Mouse (Mus musculus) erythroblast, embryonic 14.5 days (primary cell): ENCODE results near the gene Olfr1129. TPM values are rescaled to one million over a fixed set of nuclear protein-coding genes. Genes with fewer than 3 reads are reported as not detected.
"Not testable (repeated sequence)": the region's sequence is repeated elsewhere in the genome, so short reads cannot be mapped to it uniquely, and the experiment has no call there.

ENCODE experiments used
- H3K27me3 ChIP-seq: 2 replicates; pipeline ENCODE4 v1.6.1; 2012; ENCODE audit warnings: inconsistent platforms; ENCODE audit not compliant: control insufficient read depth
- H3K36me3 ChIP-seq: 2 replicates; pipeline ENCODE4 v1.6.1; 2012; ENCODE audit warnings: mild to moderate bottlenecking, inconsistent platforms; ENCODE audit not compliant: control insufficient read depth
- H3K4me1 ChIP-seq: 2 replicates; pipeline ENCODE4 v1.6.1; 2012; ENCODE audit warnings: inconsistent platforms; ENCODE audit not compliant: control insufficient read depth
- H3K4me3 ChIP-seq: replicated peaks from 2 replicates; pipeline ENCODE3; 2012; ENCODE audit warnings: moderate library complexity, mild to moderate bottlenecking, inconsistent platforms
- H3K9me3 ChIP-seq: 2 replicates; pipeline ENCODE4 v1.6.1; 2012; ENCODE audit warnings: low read length, inconsistent platforms, mixed read lengths; ENCODE audit not compliant: control insufficient read depth
- GATA1 ChIP-seq: IDR thresholded peaks from 2 replicates; pipeline ENCODE4 v1.6.1; 2012; ENCODE audit warnings: low read length, inconsistent platforms, mixed read lengths
- TAL1 ChIP-seq: IDR thresholded peaks from 3 replicates; pipeline ENCODE4 v1.6.1; 2012; ENCODE audit warnings: low read length, inconsistent platforms, mixed read lengths
- polyA plus RNA-seq: library from polyadenylated mRNA; stranded (reverse); fragments of >175 nt; gene quantifications from 2 replicates; pipeline ENCODE4 v1.2.3, GENCODE M21; 2012

Gene Olfr1129
- polyA plus RNA-seq, result not detected in 2 replicates

DNA sequence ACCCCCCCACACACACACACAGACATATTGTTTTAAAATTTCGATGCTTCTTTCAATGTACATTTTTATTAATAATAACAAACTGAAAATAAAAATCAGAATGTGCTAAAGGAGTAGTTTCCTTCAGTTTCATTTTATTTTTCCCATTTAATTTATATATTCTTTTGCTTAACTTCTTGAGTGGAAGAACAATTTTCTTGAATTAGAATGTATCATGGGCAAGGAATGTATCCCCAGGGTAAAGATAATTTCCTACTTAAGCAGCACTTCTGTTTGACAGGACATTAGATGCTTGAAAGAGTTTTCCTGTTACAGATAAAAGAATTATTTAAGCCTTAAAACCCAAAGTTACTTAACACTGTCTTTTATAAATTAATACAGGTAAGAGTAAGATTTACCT lies at the start of gene Olfr1129:
Gene Olfr1129, plus strand, starts transcription at position 301 of the 400 bp plus-strand sequence.
- H3K4me3 ChIP-seq, H3K9me3 ChIP-seq, H3K36me3 ChIP-seq, H3K27me3 ChIP-seq, H3K4me1 ChIP-seq: not testable (repeated sequence)

DNA sequence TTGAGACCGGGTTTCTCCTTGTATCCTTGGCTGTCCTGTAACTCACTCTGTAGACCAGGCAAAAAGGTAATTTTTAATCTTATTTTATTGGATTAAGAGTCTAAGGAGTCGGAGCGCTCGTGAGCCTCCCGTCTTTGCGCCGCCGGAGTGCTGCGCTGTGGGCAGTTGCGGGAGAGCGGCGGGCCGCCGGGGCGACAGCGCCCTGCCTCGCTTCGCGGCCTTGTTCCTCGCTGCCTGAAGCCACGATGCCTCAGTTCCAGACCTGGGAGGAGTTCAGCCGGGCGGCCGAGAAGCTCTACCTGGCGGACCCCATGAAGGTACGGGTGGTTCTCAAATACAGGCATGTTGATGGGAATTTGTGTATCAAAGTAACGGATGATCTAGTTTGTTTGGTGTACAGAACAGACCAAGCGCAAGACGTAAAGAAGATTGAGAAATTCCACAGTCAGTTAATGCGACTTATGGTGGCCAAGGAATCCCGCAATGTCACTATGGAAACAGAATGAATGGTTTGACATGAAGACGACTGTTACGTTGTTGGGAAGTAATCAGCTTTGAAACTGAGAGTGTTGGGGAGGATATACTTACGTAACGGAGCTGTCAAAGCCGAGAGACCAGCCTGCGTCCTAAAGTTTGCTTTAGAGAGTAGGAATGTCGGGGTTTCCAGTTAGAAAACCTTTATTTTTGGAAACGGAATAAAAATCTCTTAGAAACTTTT lies 47.6 kb upstream of the Olfr1129 start:
- H3K27me3 ChIP-seq, H3K4me3 ChIP-seq: not testable (repeated sequence)

DNA sequence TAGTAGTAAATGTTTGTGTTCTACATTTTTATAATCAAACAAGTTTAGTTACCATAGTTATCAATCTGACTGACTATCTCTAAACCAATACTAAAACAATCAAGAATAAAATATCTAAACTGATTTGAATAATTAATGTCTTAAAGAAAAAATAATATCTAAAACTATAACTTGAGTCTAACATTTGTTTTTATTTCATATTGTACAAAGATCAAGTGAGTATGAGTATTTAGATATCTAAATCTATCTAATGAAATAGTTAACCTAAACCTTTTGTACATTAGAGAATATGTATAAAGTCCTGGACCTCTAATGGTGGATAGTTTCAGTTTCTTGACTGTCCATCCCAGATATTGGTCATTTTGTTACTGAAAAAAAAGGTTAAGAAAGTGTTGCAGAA lies 42.2 kb upstream of the Olfr1129 start, which contains the start of gene Olfr153:
Gene Olfr153, plus strand, starts transcription at position 301 of the 400 bp plus-strand sequence.
- H3K36me3 ChIP-seq, result no peaks in the 10 kb centered on the region
- no peak within 1 kb of the TSS for H3K4me3 ChIP-seq
- TF ChIP-seq GATA1, result no peak
- H3K9me3 ChIP-seq, result peaks cover 2% of the 10 kb centered on the region; the same call in 1 of the 2 replicates
- H3K4me1 ChIP-seq, result no peaks in the 10 kb centered on the region
- no peaks in the 10 kb centered on the region for H3K27me3 ChIP-seq

More for the DNA sequence above, 47.6 kb upstream of the Olfr1129 start:
- H3K36me3 ChIP-seq, H3K4me1 ChIP-seq, H3K9me3 ChIP-seq: not testable (repeated sequence)

DNA sequence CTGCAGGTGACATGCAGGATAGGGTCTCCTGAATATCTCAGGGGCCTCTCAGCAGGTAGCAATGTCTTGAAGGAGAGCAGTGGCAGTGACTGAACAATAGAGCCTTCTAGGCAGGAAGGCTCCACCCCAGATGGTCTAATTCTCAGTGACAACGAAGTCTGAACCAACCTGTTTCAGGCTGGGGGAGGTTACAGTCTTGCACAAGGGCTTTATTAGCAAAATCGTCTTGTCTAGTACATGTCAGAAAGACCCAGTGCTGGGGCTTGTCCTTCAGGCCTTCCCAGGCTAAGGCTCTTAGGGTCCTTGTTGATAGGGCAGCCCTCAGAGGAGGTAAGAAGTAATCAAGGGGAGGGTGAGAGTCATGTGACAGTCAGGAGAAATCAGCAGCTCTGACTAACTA lies 38.9 kb upstream of the Olfr1129 start:
- Histone ChIP-seq H3K4me3 (no peak overlapping the region), H3K9me3 (peaks cover 2% of the 10 kb centered on the region; the same call in 1 of the 2 replicates), H3K4me1 (no peaks in the 10 kb centered on the region), H3K36me3 (no peaks in the 10 kb centered on the region), H3K27me3 (no peaks in the 10 kb centered on the region)
- TF ChIP-seq TAL1, result no peak
- TF ChIP-seq GATA1, result no peak

DNA sequence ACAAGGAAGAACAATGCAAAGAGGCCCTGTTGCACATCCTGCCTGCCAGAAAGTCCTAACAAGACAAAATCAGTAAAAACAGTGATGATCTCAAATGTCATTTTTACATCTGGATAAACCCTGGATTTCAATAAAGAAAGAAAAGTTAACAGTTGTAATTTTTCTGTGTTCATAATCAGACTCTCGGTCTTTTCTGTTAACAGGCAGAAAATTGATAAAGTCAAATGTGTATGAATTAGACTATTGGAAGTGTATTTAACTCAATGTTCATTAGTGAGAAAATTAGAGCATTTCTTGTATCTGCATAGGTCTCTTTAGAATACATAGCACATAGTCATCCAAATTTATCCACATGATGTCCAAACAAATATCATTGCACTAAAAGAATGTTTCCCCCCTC lies 28.3 kb upstream of the Olfr1129 start, which contains the start of gene Olfr1128:
Gene Olfr1128, minus strand, starts transcription at position 101 of the 400 bp plus-strand sequence.
- TF ChIP-seq GATA1, result no peak
- no peak for TF ChIP-seq TAL1
- no peaks in the 10 kb centered on the region for H3K36me3 ChIP-seq
- peaks cover 4% of the 10 kb centered on the region; the same call in 1 of the 2 replicates for H3K9me3 ChIP-seq
- H3K27me3 ChIP-seq, result no peaks in the 10 kb centered on the region
- no peaks in the 10 kb centered on the region for H3K4me1 ChIP-seq
- no peak within 1 kb of the TSS for H3K4me3 ChIP-seq

DNA sequence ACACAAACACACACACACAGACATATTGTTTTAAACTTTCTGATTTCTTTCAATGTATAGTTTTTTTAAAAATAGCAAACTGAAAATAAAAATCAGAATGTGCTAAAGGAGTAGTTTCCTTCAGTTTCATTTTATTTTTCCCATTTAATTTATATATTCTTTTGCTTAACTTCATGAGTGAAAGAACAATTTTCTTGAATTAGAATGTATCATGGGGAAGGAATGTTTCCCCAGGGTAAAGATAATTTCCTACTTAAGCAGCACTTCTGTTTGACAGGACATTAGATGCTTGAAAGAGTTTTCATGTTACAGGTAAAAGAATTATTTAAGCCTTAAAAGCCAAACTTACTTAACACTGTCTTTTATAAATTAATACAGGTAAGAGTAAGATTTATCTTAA lies 32.2 kb downstream of the Olfr1129 start, which contains the start of gene Olfr1130:
Gene Olfr1130, plus strand, starts transcription at position 301 of the 400 bp plus-strand sequence.
- H3K9me3 ChIP-seq, H3K4me1 ChIP-seq, H3K36me3 ChIP-seq, H3K27me3 ChIP-seq, H3K4me3 ChIP-seq: not testable (repeated sequence)

DNA sequence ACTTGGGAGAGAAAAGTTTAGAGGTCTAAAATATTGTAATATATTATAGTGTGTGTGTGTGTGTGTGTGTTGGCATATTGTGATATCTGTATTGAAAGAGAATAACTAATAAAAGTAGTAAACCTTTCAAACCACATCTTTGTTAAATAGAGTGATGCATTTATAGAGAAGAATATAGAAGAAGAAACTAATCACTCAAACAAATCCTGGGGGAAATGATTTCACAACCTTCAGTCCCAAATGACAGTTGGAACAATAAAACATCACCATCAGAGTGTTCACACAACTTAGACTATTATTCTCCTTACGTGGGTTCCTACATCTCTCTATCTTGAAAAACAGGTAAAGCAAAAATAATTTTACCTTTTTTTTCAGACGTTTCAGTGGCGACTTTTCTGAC lies 53.1 kb downstream of the Olfr1129 start, which contains the start of gene Olfr1131:
Gene Olfr1131, plus strand, starts transcription at position 301 of the 400 bp plus-strand sequence.
- no peaks in the 10 kb centered on the region for H3K36me3 ChIP-seq
- H3K4me1 ChIP-seq, result no peaks in the 10 kb centered on the region
- no peaks in the 10 kb centered on the region; the same call in 1 of the 2 replicates for H3K9me3 ChIP-seq
- H3K4me3 ChIP-seq, result no peak within 1 kb of the TSS
- no peak for TF ChIP-seq GATA1
- no peak for TF ChIP-seq TAL1
- no peaks in the 10 kb centered on the region for H3K27me3 ChIP-seq

Other genes with a start within 250 kb of the Olfr1129 start
- gene Olfr1120, start 219.1 kb upstream of the Olfr1129 start, polyA plus RNA-seq, result not detected in 2 replicates
- gene Olfr1121, start 204.0 kb upstream of the Olfr1129 start, polyA plus RNA-seq, result 0.04 TPM in 1 of 2 replicates, not detected in the other
- gene Olfr1122, start 188.1 kb upstream of the Olfr1129 start, polyA plus RNA-seq, result not detected in 2 replicates
- not detected in 2 replicates for gene Olfr1123, start 157.3 kb upstream of the Olfr1129 start, polyA plus RNA-seq
- not detected in 2 replicates for gene Olfr1124, start 143.6 kb upstream of the Olfr1129 start, polyA plus RNA-seq
- gene Olfr1126, start 119.9 kb upstream of the Olfr1129 start, polyA plus RNA-seq, result not detected in 2 replicates
- gene Pramel7, start 76.8 kb upstream of the Olfr1129 start, polyA plus RNA-seq, result 0.03 TPM in 1 of 2 replicates, not detected in the other
- not detected in 2 replicates for gene Pramel6, start 67.3 kb upstream of the Olfr1129 start, polyA plus RNA-seq
- gene Olfr153, start 42.1 kb upstream of the Olfr1129 start, polyA plus RNA-seq, result not detected in 2 replicates
- 0.09 TPM in 1 of 2 replicates, not detected in the other for gene Olfr1128, start 28.4 kb upstream of the Olfr1129 start, polyA plus RNA-seq
- not detected in 2 replicates for gene Olfr1130, start 32.3 kb downstream of the Olfr1129 start, polyA plus RNA-seq
- gene Olfr1131, start 53.2 kb downstream of the Olfr1129 start, polyA plus RNA-seq, result not detected in 2 replicates
- gene Olfr1132, start 63.6 kb downstream of the Olfr1129 start, polyA plus RNA-seq, result not detected in 2 replicates
- not detected in 2 replicates for gene Olfr1133, start 73.5 kb downstream of the Olfr1129 start, polyA plus RNA-seq
- not detected in 2 replicates for gene Olfr1134, start 84.6 kb downstream of the Olfr1129 start, polyA plus RNA-seq
- not detected in 2 replicates for gene Olfr1135, start 99.8 kb downstream of the Olfr1129 start, polyA plus RNA-seq
- gene Olfr1136, start 120.0 kb downstream of the Olfr1129 start, polyA plus RNA-seq, result not detected in 2 replicates
- gene Olfr1137, start 139.3 kb downstream of the Olfr1129 start, polyA plus RNA-seq, result not detected in 2 replicates
- gene Olfr1138, start 166.1 kb downstream of the Olfr1129 start, polyA plus RNA-seq, result not detected in 2 replicates
- gene Olfr1140, start 169.8 kb downstream of the Olfr1129 start, polyA plus RNA-seq, result not detected in 2 replicates
- gene Olfr1141, start 180.1 kb downstream of the Olfr1129 start, polyA plus RNA-seq, result not detected in 2 replicates
- gene Olfr152, start 205.6 kb downstream of the Olfr1129 start, polyA plus RNA-seq, result not detected in 2 replicates
- gene Olfr1143, start 226.7 kb downstream of the Olfr1129 start, polyA plus RNA-seq, result not detected in 2 replicates
- not detected in 2 replicates for gene Olfr1145, start 235.9 kb downstream of the Olfr1129 start, polyA plus RNA-seq